Mouse (Mus musculus): ENCODE results near the gene Olfr912.

Gene Olfr912

GRCm38 (mm10) chr9:38579878-38580277 lies at the start of gene Olfr912:
Olfr912 (plus strand) TSS chr9:38580178.
- DNase-seq = no peak

- DNase-seq = no peak
Observed at GRCm38 (mm10) chr9:38537549-38537948, 42.4 kb upstream of the Olfr912 start, which contains the start of gene Olfr910. Olfr910 (plus strand) TSS chr9:38537849.

DNA sequence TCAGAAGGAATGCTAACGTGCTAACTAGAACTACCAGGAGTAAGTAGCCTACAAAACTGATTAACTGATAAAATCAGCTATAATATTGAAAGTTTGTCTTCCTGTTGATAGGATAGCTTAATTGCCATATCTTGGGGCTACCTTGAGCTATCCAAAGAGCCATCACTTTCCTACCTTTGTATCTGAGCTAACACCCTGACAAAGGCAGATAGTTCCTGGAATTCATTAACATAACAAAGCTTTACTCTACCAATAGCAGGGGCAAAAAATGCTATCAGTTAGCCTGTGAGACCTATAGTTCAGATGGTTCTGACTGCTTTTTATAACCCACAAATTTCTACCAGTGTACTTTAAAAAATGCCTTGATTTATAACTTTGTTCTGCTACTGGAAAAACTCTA lies 11.1 kb downstream of the Olfr912 start:
- no peak for DNase-seq

DNA sequence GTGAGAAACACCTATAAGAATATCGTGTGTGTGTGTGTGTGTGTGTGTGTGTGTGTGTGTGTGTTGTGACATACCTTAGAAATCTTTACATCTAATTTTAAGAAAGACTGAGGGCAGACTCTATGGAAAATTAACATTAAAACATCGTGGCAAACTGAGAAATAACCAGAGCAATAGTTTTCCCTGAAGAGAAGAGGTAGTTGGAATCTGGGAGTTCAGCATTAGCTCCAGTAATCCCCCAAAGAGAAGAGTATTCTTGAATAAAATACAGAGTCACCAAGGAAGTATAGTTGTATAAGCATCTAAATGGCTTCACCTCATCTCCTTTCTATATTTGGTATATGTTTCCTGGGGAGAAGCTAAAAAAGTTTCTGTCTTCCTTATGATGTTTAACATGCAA lies 12.5 kb downstream of the Olfr912 start, which contains the start of gene Olfr913:
Gene Olfr913, plus strand, starts transcription at position 301 of the 400 bp plus-strand sequence.
- no peak for DNase-seq

- DNase-seq = no peak
Observed at GRCm38 (mm10) chr9:38604802-38605201, 24.8 kb downstream of the Olfr912 start, which contains the start of gene Olfr914. Olfr914 (plus strand) TSS chr9:38605102.

DNA sequence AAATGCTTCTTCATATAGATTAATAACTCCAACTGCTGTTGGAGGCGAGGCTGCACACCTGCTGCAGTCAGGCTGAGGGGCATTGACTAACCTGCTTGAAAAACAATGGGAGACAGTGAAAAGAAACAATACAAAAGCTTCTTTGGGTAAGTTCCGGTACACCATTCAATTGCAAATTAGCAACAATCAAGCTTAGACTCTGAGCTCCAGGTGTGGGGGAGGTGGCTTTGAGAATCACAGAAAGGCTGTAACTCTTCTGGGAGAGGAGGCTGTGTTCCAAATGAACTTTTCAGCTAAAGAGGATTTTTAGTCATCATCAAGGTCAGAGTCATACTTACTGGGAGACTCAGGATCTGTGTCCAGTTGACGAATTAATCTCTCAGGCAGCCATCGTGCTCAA lies 52.4 kb downstream of the Olfr912 start:
- no peak for DNase-seq
